Mouse (Mus musculus) ES-Bruce4 (cell line): ENCODE data around the gene Mup4.

Experiments used
- CTCF ChIP-seq: IDR thresholded peaks from one replicate; pipeline ENCODE4 v1.8.1; 2011; ENCODE audit warnings: low read depth, low read length
- POLR2A ChIP-seq: IDR thresholded peaks from one replicate; pipeline ENCODE4 v1.8.1; 2011; ENCODE audit warnings: low read length; ENCODE audit not compliant: insufficient read depth

- TF ChIP-seq CTCF: no peak
- TF ChIP-seq POLR2A: no peak
These were observed 3.2 kb upstream of the Mup4 start, which contains the start of gene Mup6 for GRCm38 (mm10) chr4:59963405-59964344.
